Mouse (Mus musculus): ENCODE results near the gene Stxbp4. TPM values are rescaled to one million over a fixed set of nuclear protein-coding genes. Genes with fewer than 3 reads are reported as not detected.

The Stxbp4 gene
- polyA plus RNA-seq, 1 experiment from 2014 or later = 28.5 TPM

DNA sequence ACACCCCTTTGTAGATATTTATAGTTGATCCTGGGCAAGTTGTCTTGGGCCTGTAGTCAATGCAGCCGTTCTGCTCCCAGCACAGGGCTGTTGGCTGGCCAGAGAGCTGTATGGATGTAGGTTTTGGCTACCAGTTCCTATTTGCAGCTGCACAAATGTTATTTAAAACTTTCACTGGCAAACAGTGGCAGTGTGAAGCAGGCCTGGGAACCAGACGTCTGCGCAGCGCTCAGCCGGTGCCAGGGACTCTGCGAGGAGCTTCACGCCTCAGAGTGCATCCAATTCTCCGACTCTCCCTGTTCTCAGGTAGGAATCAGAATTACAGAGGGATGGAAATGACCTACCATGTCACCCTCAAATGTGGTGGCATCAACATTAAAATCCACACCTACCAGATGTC, 150.2 kb downstream of the Stxbp4 start:
- WGBS = 94% methylated on average over 8 of the region's 8 CpGs

DNA sequence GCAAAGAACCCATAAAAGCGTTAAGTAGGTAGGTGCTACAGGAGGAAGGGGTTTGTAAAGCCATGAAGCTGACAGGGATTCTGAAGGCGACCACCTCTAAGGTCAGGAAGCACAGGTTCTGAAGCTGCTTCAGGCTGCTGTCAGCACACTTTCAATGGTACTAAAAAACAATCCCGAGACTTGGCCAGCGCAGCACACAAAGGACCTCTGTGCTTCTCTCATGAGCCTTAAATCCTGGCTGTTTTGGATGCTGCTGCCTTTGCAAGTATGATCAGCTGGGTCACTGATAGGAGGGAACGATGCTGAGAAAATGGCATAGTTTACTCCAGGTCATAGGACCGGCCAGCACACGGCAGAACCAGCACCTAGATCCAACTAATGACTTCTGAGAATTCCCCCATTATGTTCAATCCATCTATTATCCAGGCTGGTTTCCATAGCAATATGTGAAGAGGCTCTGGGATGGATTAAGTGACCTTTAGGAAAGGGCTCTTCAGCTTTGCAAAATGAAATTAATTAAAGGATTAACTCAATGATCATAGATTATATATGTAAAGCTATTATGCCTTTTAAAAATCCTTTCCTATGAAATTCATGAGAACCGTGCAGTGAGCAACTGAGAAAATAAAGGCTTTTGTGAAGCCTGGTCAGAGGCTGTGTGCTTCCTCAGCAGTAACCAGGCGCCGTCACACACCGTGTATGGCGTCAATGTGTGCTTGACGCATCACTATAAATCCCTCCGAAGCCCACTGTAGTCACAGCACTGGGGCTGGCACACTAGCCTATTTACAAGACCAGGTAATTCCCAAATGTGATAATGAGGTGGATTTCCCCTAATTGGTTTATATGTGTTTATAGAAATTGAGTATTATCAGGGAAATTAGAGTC, 152.9 kb downstream of the Stxbp4 start:
- Histone ChIP-seq H3K4me2 (replicated peaks) (peak overlapping the region; percentile 17; the same call in 1 of the 2 replicates), H3K27ac (peak overlapping the region; percentile 57), H3K9me3 (peaks cover 4% of the 10 kb centered on the region; the same call in 1 of the 2 replicates), H3K9ac (replicated peaks) (no peak overlapping the region; the same call in 1 of the 2 replicates), H3K27me3 (peaks cover 24% of the 10 kb centered on the region), H3K36me3 (peaks cover 19% of the 10 kb centered on the region), H3K4me1 (replicated peaks) (peaks cover 16% of the 10 kb centered on the region), H3K4me3 (replicated peaks) (no peak overlapping the region)
- peak; percentile 94 for ATAC-seq
- 23% methylated on average over 14 of the region's 14 CpGs for WGBS

More for the DNA sequence above, 150.2 kb downstream of the Stxbp4 start:
- Histone ChIP-seq H3K9ac (replicated peaks) (no peak overlapping the region), H3K4me3 (replicated peaks) (no peak overlapping the region), H3K9me3 (peaks cover 4% of the 10 kb centered on the region; the same call in 1 of the 2 replicates), H3K36me3 (peaks cover 21% of the 10 kb centered on the region), H3K27me3 (peaks cover 24% of the 10 kb centered on the region), H3K4me2 (replicated peaks) (no peak overlapping the region), H3K4me1 (replicated peaks) (peaks cover 14% of the 10 kb centered on the region), H3K27ac (no peak overlapping the region)
- ATAC-seq = no peak

DNA sequence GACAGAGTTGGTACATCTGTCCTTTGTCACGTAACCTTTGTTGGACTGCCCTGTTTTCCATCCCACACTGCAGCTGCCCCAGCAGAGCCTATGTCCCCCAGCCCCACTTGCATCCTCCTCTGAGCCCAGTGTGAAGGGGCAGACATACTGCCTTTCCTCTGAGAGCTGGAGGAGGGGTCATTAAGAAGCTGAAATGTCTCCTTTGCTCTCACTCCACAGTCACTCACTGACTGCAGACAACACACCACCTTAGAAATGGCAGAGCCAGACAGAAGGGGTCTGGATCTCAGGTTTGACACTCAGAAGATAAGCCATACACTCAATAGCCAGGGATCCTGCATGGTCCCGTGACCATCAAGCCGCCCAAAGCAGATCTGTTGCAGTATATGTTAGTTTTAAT, 154.1 kb downstream of the Stxbp4 start:
- WGBS = 94% methylated on average over 3 of the region's 3 CpGs

GRCm38 (mm10) chr11:90481828-90482227, 156.1 kb downstream of the Stxbp4 start:
- no peak for ATAC-seq
- no peak overlapping the region for H3K27ac ChIP-seq
- H3K9ac ChIP-seq (replicated peaks) = no peak overlapping the region
- H3K4me3 ChIP-seq (replicated peaks) = no peak overlapping the region
- H3K4me1 ChIP-seq (replicated peaks) = peaks cover 16% of the 10 kb centered on the region
- peaks cover 5% of the 10 kb centered on the region for H3K27me3 ChIP-seq
- H3K4me2 ChIP-seq (replicated peaks) = no peak overlapping the region
- no peaks in the 10 kb centered on the region for H3K9me3 ChIP-seq
- peaks cover 19% of the 10 kb centered on the region for H3K36me3 ChIP-seq
- WGBS = 40% methylated on average over 1 of the region's 1 CpGs

More for the DNA sequence above, 154.1 kb downstream of the Stxbp4 start:
- peaks cover 23% of the 10 kb centered on the region for H3K36me3 ChIP-seq
- H3K27me3 ChIP-seq = peaks cover 19% of the 10 kb centered on the region
- H3K4me1 ChIP-seq (replicated peaks) = peaks cover 16% of the 10 kb centered on the region
- H3K9me3 ChIP-seq = peaks cover 4% of the 10 kb centered on the region; the same call in 1 of the 2 replicates
- ATAC-seq = no peak
- H3K4me2 ChIP-seq (replicated peaks) = no peak overlapping the region
- no peak overlapping the region for H3K9ac ChIP-seq (replicated peaks)
- H3K4me3 ChIP-seq (replicated peaks) = no peak overlapping the region
- no peak overlapping the region for H3K27ac ChIP-seq

DNA sequence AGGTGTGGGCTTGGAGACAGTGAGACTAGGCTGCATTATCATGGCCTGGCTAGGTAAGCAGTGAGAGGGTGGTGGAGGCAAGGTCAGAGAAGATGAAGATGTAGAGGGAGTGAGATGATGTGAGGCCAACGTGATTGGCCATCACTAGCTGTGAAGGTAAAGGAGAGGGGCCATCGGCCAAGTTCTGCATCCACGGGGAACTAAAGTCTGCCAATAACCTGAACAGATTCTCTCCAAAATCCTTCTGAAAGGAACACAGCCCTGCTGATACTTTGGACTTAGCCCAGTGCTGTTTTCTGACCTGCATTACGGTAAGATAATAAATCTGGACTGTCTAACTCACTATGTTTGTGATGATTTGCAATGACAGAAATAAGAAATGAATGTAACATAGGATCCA, 167.6 kb downstream of the Stxbp4 start:
- no peaks in the 10 kb centered on the region for H3K9me3 ChIP-seq
- no peaks in the 10 kb centered on the region for H3K36me3 ChIP-seq
- no peak overlapping the region for H3K4me2 ChIP-seq (replicated peaks)
- H3K27ac ChIP-seq = no peak overlapping the region
- no peaks in the 10 kb centered on the region for H3K4me1 ChIP-seq (replicated peaks)
- H3K9ac ChIP-seq (replicated peaks) = no peak overlapping the region
- H3K27me3 ChIP-seq = no peaks in the 10 kb centered on the region
- H3K4me3 ChIP-seq (replicated peaks) = no peak overlapping the region
- WGBS = 95% methylated on average over 4 of the region's 4 CpGs
- ATAC-seq = no peak

GRCm38 (mm10) chr11:90464046-90464595, 173.8 kb downstream of the Stxbp4 start:
- Histone ChIP-seq H3K27ac (no peak overlapping the region), H3K9me3 (no peaks in the 10 kb centered on the region), H3K27me3 (no peaks in the 10 kb centered on the region; the same call in 1 of the 2 replicates), H3K9ac (replicated peaks) (no peak overlapping the region), H3K4me3 (replicated peaks) (no peak overlapping the region), H3K4me2 (replicated peaks) (no peak overlapping the region), H3K36me3 (no peaks in the 10 kb centered on the region), H3K4me1 (replicated peaks) (peaks cover 3% of the 10 kb centered on the region; the same call in 1 of the 2 replicates)
- no peak for ATAC-seq
- WGBS = 69% methylated on average over 10 of the region's 10 CpGs

DNA sequence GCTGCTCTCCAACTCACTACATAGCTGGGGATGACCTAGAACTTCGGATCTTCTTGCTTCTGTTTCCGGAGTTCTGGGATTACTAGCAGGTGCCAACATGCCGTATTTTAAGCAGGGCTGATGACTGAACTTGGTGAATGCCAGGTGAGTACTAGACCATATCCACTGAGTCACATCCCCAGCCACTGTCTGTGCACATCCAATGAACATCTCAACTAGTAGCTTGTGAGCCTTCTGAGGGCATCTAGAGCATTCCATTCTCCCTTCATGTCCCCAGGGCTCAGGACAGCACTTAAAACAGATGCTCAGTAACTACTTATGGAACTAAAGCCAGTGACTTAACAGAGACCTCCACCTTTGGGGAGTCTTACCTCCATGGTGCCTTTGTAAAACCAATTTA, 177.4 kb downstream of the Stxbp4 start:
- H3K36me3 ChIP-seq = no peaks in the 10 kb centered on the region
- no peaks in the 10 kb centered on the region; the same call in 1 of the 2 replicates for H3K27me3 ChIP-seq
- H3K4me2 ChIP-seq (replicated peaks) = no peak overlapping the region
- peaks cover 3% of the 10 kb centered on the region; the same call in 1 of the 2 replicates for H3K4me1 ChIP-seq (replicated peaks)
- H3K27ac ChIP-seq = no peak overlapping the region
- ATAC-seq = no peak
- no peak overlapping the region for H3K4me3 ChIP-seq (replicated peaks)
- no peaks in the 10 kb centered on the region for H3K9me3 ChIP-seq
- WGBS = 93% methylated on average over 3 of the region's 3 CpGs
- H3K9ac ChIP-seq (replicated peaks) = no peak overlapping the region

DNA sequence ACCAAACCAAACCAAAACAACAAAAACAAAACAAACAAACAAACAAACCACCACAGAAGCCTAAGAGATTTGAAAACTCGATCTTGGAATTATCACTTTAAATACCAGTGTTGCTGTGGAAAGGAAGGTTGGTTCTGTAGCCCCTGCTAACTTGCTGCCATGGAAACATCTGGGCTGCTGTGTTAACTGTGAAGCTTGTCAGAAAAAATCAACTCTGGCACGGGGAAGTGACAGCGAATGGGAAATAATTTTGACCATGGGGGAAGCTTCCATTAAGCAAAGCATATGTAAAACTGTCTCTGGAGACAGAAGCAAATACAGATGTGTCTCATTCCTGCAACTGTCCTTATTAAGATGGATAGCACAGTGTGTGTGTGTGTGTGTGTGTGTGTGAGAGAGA, 185.8 kb downstream of the Stxbp4 start:
- no peak overlapping the region for H3K9ac ChIP-seq (replicated peaks)
- H3K9me3 ChIP-seq = no peaks in the 10 kb centered on the region
- H3K36me3 ChIP-seq = no peaks in the 10 kb centered on the region
- WGBS = 58% methylated on average over 3 of the region's 3 CpGs
- no peak overlapping the region for H3K4me3 ChIP-seq (replicated peaks)
- H3K27me3 ChIP-seq = no peaks in the 10 kb centered on the region
- no peak for ATAC-seq
- H3K4me1 ChIP-seq (replicated peaks) = peaks cover 3% of the 10 kb centered on the region; the same call in 1 of the 2 replicates
- H3K27ac ChIP-seq = no peak overlapping the region
- H3K4me2 ChIP-seq (replicated peaks) = no peak overlapping the region

GRCm38 (mm10) chr11:90451506-90451905, 186.4 kb downstream of the Stxbp4 start:
- no peaks in the 10 kb centered on the region for H3K9me3 ChIP-seq
- 81% methylated on average over 5 of the region's 5 CpGs for WGBS
- H3K4me1 ChIP-seq (replicated peaks) = peaks cover 3% of the 10 kb centered on the region; the same call in 1 of the 2 replicates
- no peak for ATAC-seq
- H3K36me3 ChIP-seq = no peaks in the 10 kb centered on the region
- no peak overlapping the region for H3K9ac ChIP-seq (replicated peaks)
- no peak overlapping the region; the same call in 1 of the 2 replicates for H3K27ac ChIP-seq
- H3K27me3 ChIP-seq = no peaks in the 10 kb centered on the region
- no peak overlapping the region for H3K4me2 ChIP-seq (replicated peaks)
- H3K4me3 ChIP-seq (replicated peaks) = no peak overlapping the region

DNA sequence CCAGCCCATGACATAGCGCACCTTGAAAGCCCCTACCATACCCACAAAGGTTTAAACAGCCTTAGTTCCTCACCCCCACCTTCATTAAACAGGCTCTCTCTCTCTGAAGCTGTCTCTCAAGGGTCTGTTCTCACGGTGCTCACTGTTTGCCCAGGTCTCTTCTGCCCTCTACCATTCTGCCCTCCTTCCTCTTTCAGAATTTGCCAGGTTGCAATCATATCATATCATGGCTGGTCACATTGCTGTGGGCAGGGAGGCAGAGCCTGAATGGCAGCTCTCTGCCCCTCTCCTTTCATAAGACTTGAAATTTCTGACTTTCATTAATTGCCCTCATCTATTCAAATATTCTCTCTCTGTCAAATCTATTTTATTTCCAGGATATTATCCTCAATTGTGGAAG, 195.4 kb downstream of the Stxbp4 start:
- 85% methylated on average over 2 of the region's 2 CpGs for WGBS
- H3K36me3 ChIP-seq = no peaks in the 10 kb centered on the region
- no peaks in the 10 kb centered on the region for H3K27me3 ChIP-seq
- H3K4me3 ChIP-seq (replicated peaks) = no peak overlapping the region
- no peaks in the 10 kb centered on the region for H3K9me3 ChIP-seq
- H3K9ac ChIP-seq (replicated peaks) = no peak overlapping the region
- H3K4me2 ChIP-seq (replicated peaks) = no peak overlapping the region
- H3K4me1 ChIP-seq (replicated peaks) = no peaks in the 10 kb centered on the region
- H3K27ac ChIP-seq = no peak overlapping the region
- ATAC-seq = no peak

DNA sequence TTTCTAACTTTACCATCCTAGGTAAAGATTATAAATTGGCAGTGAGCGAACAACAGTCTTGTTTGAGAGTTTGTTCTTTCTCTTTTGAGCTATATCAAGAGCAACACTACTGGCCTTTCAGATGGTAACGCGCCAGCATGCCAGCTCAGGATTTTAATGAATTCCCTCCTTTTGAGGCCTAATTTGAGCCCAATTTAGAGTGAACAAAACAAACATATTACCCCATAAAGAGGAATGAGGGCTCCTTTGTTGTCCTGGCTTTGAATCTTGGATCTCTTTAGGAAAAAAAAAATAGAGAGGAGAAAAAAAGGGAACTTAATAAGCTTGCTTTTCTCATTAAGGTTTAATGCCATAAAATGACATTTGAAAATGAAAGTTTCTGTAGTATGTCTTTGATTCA, 197.0 kb downstream of the Stxbp4 start:
- Histone ChIP-seq H3K4me2 (replicated peaks) (no peak overlapping the region), H3K4me3 (replicated peaks) (no peak overlapping the region), H3K27me3 (no peaks in the 10 kb centered on the region), H3K9me3 (no peaks in the 10 kb centered on the region), H3K4me1 (replicated peaks) (no peaks in the 10 kb centered on the region), H3K9ac (replicated peaks) (no peak overlapping the region), H3K36me3 (no peaks in the 10 kb centered on the region), H3K27ac (no peak overlapping the region)
- ATAC-seq = no peak
- 59% methylated on average over 3 of the region's 3 CpGs for WGBS

- Histone ChIP-seq H3K36me3 (no peaks in the 10 kb centered on the region), H3K4me2 (replicated peaks) (no peak overlapping the region), H3K4me3 (replicated peaks) (no peak overlapping the region), H3K27me3 (no peaks in the 10 kb centered on the region), H3K9me3 (no peaks in the 10 kb centered on the region), H3K9ac (replicated peaks) (no peak overlapping the region), H3K4me1 (replicated peaks) (no peaks in the 10 kb centered on the region), H3K27ac (no peak overlapping the region)
- no peak for ATAC-seq
- WGBS = 56% methylated on average over 5 of the region's 5 CpGs
Observed at GRCm38 (mm10) chr11:90438768-90439167, 199.1 kb downstream of the Stxbp4 start.

Measured in midbrain, embryonic 13.5 days (tissue).